Mouse (Mus musculus) lung, adult 2 months (tissue): Measurements from ENCODE around the gene Ccdc102a. TPM values are rescaled to one million over a fixed set of nuclear protein-coding genes. Genes with fewer than 3 reads are reported as not detected.

Source experiments
- DNase-seq: peaks from one replicate; pipeline ENCODE4 v3.0.0; 2022
- H3K4me1 ChIP-seq: fragments of 200-500 bp; 2 replicates; pipeline ENCODE4 v1.6.1; 2011; ENCODE audit warnings: low read length; ENCODE audit not compliant: control insufficient read depth, insufficient read depth
- H3K4me3 ChIP-seq: fragments of 200-500 bp; replicated peaks from 2 replicates; pipeline ENCODE3; 2011; ENCODE audit warnings: low read depth, mild to moderate bottlenecking, control low read depth, low read length; ENCODE audit errors: extremely low read depth
- CTCF ChIP-seq: fragments of 200-500 bp; IDR thresholded peaks from 2 replicates; pipeline ENCODE4 v1.5.1; 2011; ENCODE audit warnings: mild to moderate bottlenecking, low read length, control low read depth; ENCODE audit not compliant: insufficient read depth
- POLR2A ChIP-seq: fragments of 200-500 bp; IDR thresholded peaks from 2 replicates; pipeline ENCODE4 v1.6.1; 2011; ENCODE audit warnings: low read depth, mild to moderate bottlenecking, control low read depth, low read length, borderline replicate concordance; ENCODE audit errors: extremely low read depth
- WGBS: fragments of 180-500 bp; shearing (Covaris S2); methylation state at CpG from one replicate; pipeline ENCODE4 v1.1.7; 2018; 5-methylcytosine and 5-hydroxymethylcytosine counted together
- polyA plus RNA-seq: library from polyadenylated mRNA; depleted of rRNA; stranded (reverse); fragments of >200 nt; gene quantifications from 2 replicates; pipeline ENCODE4 v1.2.3, GENCODE M21; 2012

Gene Ccdc102a
- polyA plus RNA-seq, 1 experiment: 19.0 TPM

GRCm38 (mm10) chr8:94876820-94877219 is 41.1 kb downstream of the Ccdc102a start:
- DNase-seq: no peak
- no peak overlapping the region for H3K4me3 ChIP-seq

GRCm38 (mm10) chr8:94876197-94876730 is 41.6 kb downstream of the Ccdc102a start, which contains the start of gene Dok4:
Dok4 (minus strand) TSS chr8:94876330.
- DNase-seq: peak; percentile 88
- H3K4me3 ChIP-seq: peak within 1 kb of the TSS; percentile 71
- peaks cover 18% of the 10 kb centered on the region for H3K4me1 ChIP-seq
- TF ChIP-seq POLR2A: peak; percentile 62; the same call in 1 of the 2 replicates
- TF ChIP-seq CTCF: no peak
- WGBS: 1% methylated on average over 37 of the region's 37 CpGs

More at GRCm38 (mm10) chr8:94876820-94877219, 41.1 kb downstream of the Ccdc102a start:
- 22% methylated on average over 3 of the region's 3 CpGs for WGBS
- peaks cover 14% of the 10 kb centered on the region for H3K4me1 ChIP-seq
- no peak for TF ChIP-seq POLR2A
- TF ChIP-seq CTCF: no peak

- WGBS: 0% methylated on average over 19 of the region's 20 CpGs
- peaks cover 19% of the 10 kb centered on the region for H3K4me1 ChIP-seq
- TF ChIP-seq POLR2A: no peak
- TF ChIP-seq CTCF: no peak
- peak; percentile 40 for DNase-seq
- H3K4me3 ChIP-seq: peak overlapping the region; percentile 71
These were observed 42.1 kb downstream of the Ccdc102a start for GRCm38 (mm10) chr8:94875871-94876150.

- 8% methylated on average over 17 of the region's 17 CpGs for WGBS
- DNase-seq: peak; percentile 37
- Histone ChIP-seq H3K4me3 (peak overlapping the region; percentile 71), H3K4me1 (peaks cover 23% of the 10 kb centered on the region)
- TF ChIP-seq POLR2A (no peak), CTCF (no peak)
These were observed 42.6 kb downstream of the Ccdc102a start for GRCm38 (mm10) chr8:94875096-94875870.

- WGBS: 8% methylated on average over 6 of the region's 6 CpGs
- Histone ChIP-seq H3K4me1 (peaks cover 24% of the 10 kb centered on the region), H3K4me3 (peak overlapping the region; percentile 19)
- peak; percentile 78 for DNase-seq
- TF ChIP-seq CTCF: peak; percentile 80
- TF ChIP-seq POLR2A: no peak
These were observed 43.5 kb downstream of the Ccdc102a start for GRCm38 (mm10) chr8:94874358-94874757.

- no peak for DNase-seq
- TF ChIP-seq CTCF (no peak), POLR2A (no peak)
- peaks cover 24% of the 10 kb centered on the region for H3K4me1 ChIP-seq
- 91% methylated on average over 2 of the region's 2 CpGs for WGBS
- H3K4me3 ChIP-seq: no peak overlapping the region
These were observed 45.3 kb downstream of the Ccdc102a start for GRCm38 (mm10) chr8:94872576-94872975.

- TF ChIP-seq CTCF (no peak), POLR2A (no peak)
- no peak for DNase-seq
- Histone ChIP-seq H3K4me1 (peaks cover 24% of the 10 kb centered on the region), H3K4me3 (no peak overlapping the region)
- 60% methylated on average over 3 of the region's 3 CpGs for WGBS
These were observed 45.7 kb downstream of the Ccdc102a start for GRCm38 (mm10) chr8:94872156-94872555.

GRCm38 (mm10) chr8:94871108-94871894 is 46.6 kb downstream of the Ccdc102a start:
- DNase-seq: peak; percentile 65
- WGBS: 2% methylated on average over 7 of the region's 7 CpGs
- H3K4me1 ChIP-seq: peaks cover 19% of the 10 kb centered on the region

GRCm38 (mm10) chr8:94870474-94871107 is 47.3 kb downstream of the Ccdc102a start:
- H3K4me1 ChIP-seq: peaks cover 19% of the 10 kb centered on the region
- 4% methylated on average over 22 of the region's 22 CpGs for WGBS
- TF ChIP-seq POLR2A (no peak), CTCF (no peak)
- H3K4me3 ChIP-seq: peak overlapping the region; percentile 40
- peak; percentile 27 for DNase-seq

More at GRCm38 (mm10) chr8:94871108-94871894, 46.6 kb downstream of the Ccdc102a start:
- no peak for TF ChIP-seq CTCF
- no peak for TF ChIP-seq POLR2A
- peak overlapping the region; percentile 40 for H3K4me3 ChIP-seq
